21 mouse cellular contexts compared by ENCODE assay signal in the genomic region with DNA sequence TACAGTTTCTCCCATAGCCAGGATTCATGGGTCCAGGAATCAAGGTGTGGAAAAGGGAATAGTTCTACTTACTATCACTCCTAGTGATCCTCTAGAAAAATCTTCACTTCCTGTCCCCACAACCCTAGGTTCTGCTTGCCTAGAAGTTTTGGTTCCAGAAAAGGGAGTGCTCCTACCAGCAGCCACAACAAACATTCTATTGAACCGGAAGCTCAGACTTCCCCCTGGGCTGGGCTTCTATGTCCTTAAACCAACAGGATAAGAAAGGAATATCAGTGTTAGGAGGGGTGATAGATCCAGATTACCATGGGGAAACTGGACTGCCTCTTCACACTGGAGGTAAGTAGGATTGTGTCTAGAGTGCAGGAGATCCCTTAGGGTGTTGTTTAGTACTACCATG.
DNase-seq lines count a peak whose midpoint lies in the region; ATAC-seq and TF ChIP-seq lines count a peak whose summit lies in the region.
"Had no signal": no experiment of that assay in that cellular context is flagged by ENCODE, and none has a peak within 500 bp of the region (broad histone marks: within the 10 kb centered on the region; RNA-seq: fewer than 3 reads in every experiment).

No protein-coding gene starts in this region.

- TF ChIP-seq CTCF in heart, adult 2 months (IDR thresholded peaks at IDR 0.05), result no peak
- no peak for TF ChIP-seq CTCF in small intestine, adult 2 months (IDR thresholded peaks at IDR 0.05; ENCODE audit: extremely low read depth, insufficient read length, insufficient replicate concordance, low read depth, low read length)

- 0 out of 2 replicates have a peak, but pooled peaks cover 3% of the 10 kb centered on the region for H3K4me1 ChIP-seq in heart, adult 2 months (ENCODE audit: control insufficient read depth, insufficient read depth, low read length)
- peaks cover 11% of the 10 kb centered on the region; the same call in 1 of the 2 replicates for H3K4me1 ChIP-seq in small intestine, adult 2 months (ENCODE audit: control insufficient read depth, insufficient read depth, insufficient read length, low read length)
- H3K4me1 ChIP-seq in midbrain, embryonic 11.5 days (ENCODE audit: control insufficient read depth, insufficient read depth, low read length), result peaks cover 3% of the 10 kb centered on the region; the same call in 1 of the 2 replicates
- H3K4me1 ChIP-seq: embryonic facial prominence, embryonic 15.5 days; hindbrain, embryonic 15.5 days had no signal

- 57% methylated on average over 1 of the region's 1 CpGs for WGBS in heart, adult 2 months
- 56% methylated on average over 1 of the region's 1 CpGs for WGBS in small intestine, adult 2 months
- WGBS in midbrain, embryonic 11.5 days, result 82% methylated on average over 1 of the region's 1 CpGs

- no peak overlapping the region for H3K4me2 ChIP-seq in midbrain, embryonic 11.5 days
- H3K4me2 ChIP-seq: embryonic facial prominence, embryonic 15.5 days; hindbrain, embryonic 15.5 days had no signal

- no peak overlapping the region for H3K9ac ChIP-seq in heart, adult 2 months (ENCODE audit: low read depth, low read length)
- no peak overlapping the region for H3K9ac ChIP-seq in midbrain, embryonic 11.5 days (ENCODE audit: low read length)
- H3K9ac ChIP-seq: embryonic facial prominence, embryonic 15.5 days; hindbrain, embryonic 15.5 days had no signal

- no peak overlapping the region for H3K4me3 ChIP-seq in heart, adult 2 months
- no peak overlapping the region for H3K4me3 ChIP-seq in small intestine, adult 2 months (ENCODE audit: low read depth, low read length)
- no peak overlapping the region for H3K4me3 ChIP-seq in midbrain, embryonic 11.5 days (ENCODE audit: low read depth, low read length)
- H3K4me3 ChIP-seq: embryonic facial prominence, embryonic 15.5 days; erythroblast, embryonic 14.5 days; forebrain, embryonic 10.5 days; heart, embryonic 10.5 days; hindbrain, embryonic 15.5 days had no signal

- peak overlapping the region; percentile 40 for H3K27ac ChIP-seq in heart, adult 2 months
- peak overlapping the region; percentile 75 for H3K27ac ChIP-seq in small intestine, adult 2 months (ENCODE audit: insufficient read depth, low read depth, low read length)
- H3K27ac ChIP-seq in midbrain, embryonic 11.5 days (ENCODE audit: low read depth, low read length), result no peak overlapping the region
- H3K27ac ChIP-seq: embryonic facial prominence, embryonic 15.5 days; forebrain, embryonic 10.5 days; heart, embryonic 10.5 days; hindbrain, embryonic 15.5 days had no signal

- H3K36me3 ChIP-seq in heart, adult 2 months (ENCODE audit: control insufficient read depth, insufficient read depth, low read length), result peaks cover 4% of the 10 kb centered on the region; the same call in 1 of the 2 replicates
- peaks cover 1% of the 10 kb centered on the region; the same call in 1 of the 2 replicates for H3K36me3 ChIP-seq in small intestine, adult 2 months (ENCODE audit: control insufficient read depth, insufficient read depth, low read length)
- no peaks in the 10 kb centered on the region for H3K36me3 ChIP-seq in midbrain, embryonic 11.5 days (ENCODE audit: control insufficient read depth, insufficient read depth, low read length)

- H3K9me3 ChIP-seq in midbrain, embryonic 11.5 days (ENCODE audit: control insufficient read depth, low read length), result no peaks in the 10 kb centered on the region
- H3K9me3 ChIP-seq: embryonic facial prominence, embryonic 15.5 days; forebrain, embryonic 10.5 days; heart, embryonic 10.5 days; hindbrain, embryonic 15.5 days had no signal

- ATAC-seq in midbrain, embryonic 11.5 days (ENCODE audit: low FRiP score), result no peak
- ATAC-seq: forebrain, embryonic 14.5 days; inflammation-experienced regulatory T-cells, adult 6 months; Patski had no signal

- H3K79me2 ChIP-seq in heart, adult 2 months (replicated peaks; ENCODE audit: control insufficient read depth, insufficient read depth, low read length), result 0 out of 2 replicates have a peak, but pooled peaks cover 1% of the 10 kb centered on the region

- no peak for TF ChIP-seq POLR2A in heart, adult 2 months (IDR thresholded peaks at IDR 0.05; ENCODE audit: insufficient read depth, low read depth, low read length)
- no peak for TF ChIP-seq POLR2A in small intestine, adult 2 months (IDR thresholded peaks at IDR 0.05; ENCODE audit: low read depth, low read length)

- DNase-seq in heart, adult 2 months, result peak in 1 of 2 experiments; percentile 28
- no peak for DNase-seq in heart, postnatal 25 days (ENCODE audit: low spot score)
- DNase-seq in lung, postnatal 36 days, result peak; percentile 51
- DNase-seq in lung, postnatal 10 days, result no peak
- no peak for DNase-seq in midbrain, embryonic 11.5 days (ENCODE audit: low spot score, missing footprints)
- DNase-seq: adrenal gland, adult 2 months; adrenal gland, postnatal 25 days; cerebellum, adult 11 months; cerebellum, adult 8-10 months; embryo, embryonic 11 days; heart, postnatal 10 days had no signal

- H3K27me3 ChIP-seq in heart, adult 2 months (ENCODE audit: control insufficient read depth, insufficient read depth, low read length), result no peaks in the 10 kb centered on the region
- no peaks in the 10 kb centered on the region for H3K27me3 ChIP-seq in small intestine, adult 2 months (ENCODE audit: control insufficient read depth, insufficient read depth, low read length)
- H3K27me3 ChIP-seq in midbrain, embryonic 11.5 days (ENCODE audit: control insufficient read depth, insufficient read depth, low read length), result no peaks in the 10 kb centered on the region
- H3K27me3 ChIP-seq: CH12.LX; embryonic facial prominence, embryonic 15.5 days; hindbrain, embryonic 15.5 days; Patski had no signal

- no peak for TF ChIP-seq EP300 in heart, adult 2 months (IDR thresholded peaks at IDR 0.05; ENCODE audit: insufficient read depth, low read depth, low read length)

- intact Hi-C loops in heart, adult 2 months (cut with DNase I), result no loop called here
- intact Hi-C loops in heart, postnatal 25 days (cut with DNase I), result no loop called here
